Mouse (Mus musculus) liver, postnatal 0 days (tissue): ENCODE data around the gene Gng12. TPM values are rescaled to one million over a fixed set of nuclear protein-coding genes. Genes with fewer than 3 reads are reported as not detected.

Source experiments
- ATAC-seq: fragments of 200-750 bp; cut with Nextera tagmentation; 2 replicates; pipeline ENCODE4 v1.8.0; 2017; ENCODE audit warnings: mild to moderate bottlenecking, moderate library complexity
- DNase-seq: peaks from one replicate; pipeline ENCODE4 v3.0.0-alpha.2; 2016
- H3K27ac ChIP-seq: fragments of 300-500 bp; sonication (generic); 2 replicates; pipeline ENCODE4 v1.5.1; 2014; ENCODE audit warnings: antibody characterized with exemption, moderate library complexity, mild to moderate bottlenecking, low read depth
- H3K27me3 ChIP-seq: fragments of 300-500 bp; sonication (generic); 2 replicates; pipeline ENCODE4 v1.6.1; 2014; ENCODE audit warnings: low read length, control low read depth, mixed read lengths; ENCODE audit not compliant: insufficient read depth
- H3K36me3 ChIP-seq: fragments of 300-500 bp; sonication (generic); replicated peaks from 2 replicates; pipeline ENCODE4 v1.6.1; 2014; ENCODE audit warnings: mild to moderate bottlenecking, control low read depth, low read length, moderate library complexity, mixed read lengths; ENCODE audit not compliant: insufficient read depth
- H3K4me1 ChIP-seq: fragments of 300-500 bp; sonication (generic); 2 replicates; pipeline ENCODE4 v1.6.1; 2014; ENCODE audit warnings: antibody characterized with exemption, mild to moderate bottlenecking, control low read depth; ENCODE audit not compliant: insufficient read depth
- H3K4me2 ChIP-seq: fragments of 300-500 bp; sonication (generic); 2 replicates; pipeline ENCODE4 v1.6.1; 2014; ENCODE audit warnings: low read depth, mild to moderate bottlenecking, low read length, moderate library complexity, mixed read lengths
- H3K4me3 ChIP-seq: fragments of 300-500 bp; sonication (generic); 2 replicates; pipeline ENCODE4 v1.5.1; 2014; ENCODE audit warnings: low read depth, low read length
- H3K9ac ChIP-seq: fragments of 300-500 bp; sonication (generic); replicated peaks from 2 replicates; pipeline ENCODE4 v1.6.1; 2014; ENCODE audit warnings: mild to moderate bottlenecking, moderate library complexity
- H3K9me3 ChIP-seq: fragments of 300-500 bp; sonication (generic); 2 replicates; pipeline ENCODE4 v1.6.1; 2016; ENCODE audit warnings: mild to moderate bottlenecking, control low read depth, low read length, mixed read lengths
- CTCF ChIP-seq: sonication (generic); IDR thresholded peaks from 2 replicates; pipeline ENCODE4 v1.5.1; 2016; ENCODE audit warnings: antibody characterized with exemption, low read depth
- EP300 ChIP-seq: IDR thresholded peaks from 2 replicates; pipeline ENCODE4 v1.6.1; 2016; ENCODE audit warnings: antibody characterized with exemption, low read depth, mild to moderate bottlenecking
- WGBS: fragments of 180-500 bp; shearing (Covaris S2); extraction: QIAGEN DNeasy Blood & Tissue Kit; methylation state at CpG from one replicate; pipeline ENCODE4 v1.1.7; 2014; ENCODE audit not compliant: insufficient replicate concordance; 5-methylcytosine and 5-hydroxymethylcytosine counted together
- polyA plus RNA-seq: library from polyadenylated mRNA; unstranded; fragments of >200 nt; fragmentation: Nextera tagmentation; extraction: Ambion mirVana; gene quantifications from 2 replicates; pipeline ENCODE4 v1.2.1, GENCODE M21; 2015

The Gng12 gene
- polyA plus RNA-seq, 1 experiment from 2014 or later = 39.4 TPM

GRCm38 (mm10) chr6:66903206-66903605 is 7.0 kb downstream of the Gng12 start:
- H3K27ac ChIP-seq = no peak overlapping the region
- no peaks in the 10 kb centered on the region for H3K27me3 ChIP-seq
- peaks cover 36% of the 10 kb centered on the region for H3K4me1 ChIP-seq
- 82% methylated on average over 9 of the region's 9 CpGs for WGBS
- no peaks in the 10 kb centered on the region for H3K36me3 ChIP-seq
- H3K9me3 ChIP-seq = no peaks in the 10 kb centered on the region
- ATAC-seq (no peak), DNase-seq (no peak)
- no peak for TF ChIP-seq EP300
- TF ChIP-seq CTCF = no peak
- no peak overlapping the region for H3K9ac ChIP-seq
- no peak overlapping the region for H3K4me3 ChIP-seq
- no peak overlapping the region for H3K4me2 ChIP-seq

GRCm38 (mm10) chr6:66903720-66904119 is 7.5 kb downstream of the Gng12 start:
- peak; percentile 58 for ATAC-seq
- no peaks in the 10 kb centered on the region for H3K36me3 ChIP-seq
- H3K4me1 ChIP-seq = peaks cover 40% of the 10 kb centered on the region
- peak; percentile 30 for DNase-seq
- no peak overlapping the region for H3K9ac ChIP-seq
- no peak overlapping the region for H3K4me3 ChIP-seq
- no peaks in the 10 kb centered on the region for H3K27me3 ChIP-seq
- no peak overlapping the region for H3K4me2 ChIP-seq
- no peak for TF ChIP-seq EP300
- no peak for TF ChIP-seq CTCF
- no peak overlapping the region for H3K27ac ChIP-seq
- no peaks in the 10 kb centered on the region for H3K9me3 ChIP-seq
- WGBS = 42% methylated on average over 6 of the region's 6 CpGs

GRCm38 (mm10) chr6:66906244-66906643 is 10.0 kb downstream of the Gng12 start:
- Histone ChIP-seq H3K36me3 (no peaks in the 10 kb centered on the region), H3K27me3 (no peaks in the 10 kb centered on the region), H3K27ac (no peak overlapping the region), H3K4me1 (peaks cover 55% of the 10 kb centered on the region), H3K9me3 (no peaks in the 10 kb centered on the region), H3K4me3 (no peak overlapping the region), H3K9ac (no peak overlapping the region), H3K4me2 (no peak overlapping the region)
- 78% methylated on average over 1 of the region's 1 CpGs for WGBS
- ATAC-seq (no peak), DNase-seq (no peak)
- TF ChIP-seq EP300 = no peak
- no peak for TF ChIP-seq CTCF

GRCm38 (mm10) chr6:66908327-66908973 is 12.3 kb downstream of the Gng12 start:
- Histone ChIP-seq H3K27me3 (no peaks in the 10 kb centered on the region), H3K4me1 (peaks cover 57% of the 10 kb centered on the region), H3K4me3 (no peak overlapping the region), H3K36me3 (no peaks in the 10 kb centered on the region), H3K27ac (no peak overlapping the region), H3K9me3 (no peaks in the 10 kb centered on the region), H3K9ac (no peak overlapping the region), H3K4me2 (no peak overlapping the region)
- TF ChIP-seq EP300 (no peak), CTCF (no peak)
- DNase-seq (no peak), ATAC-seq (no peak)
- 66% methylated on average over 5 of the region's 5 CpGs for WGBS

GRCm38 (mm10) chr6:66910493-66911435 is 14.6 kb downstream of the Gng12 start:
- ATAC-seq (peak; percentile 93), DNase-seq (peak; percentile 42)
- no peaks in the 10 kb centered on the region for H3K9me3 ChIP-seq
- no peak for TF ChIP-seq CTCF
- TF ChIP-seq EP300 = no peak
- no peaks in the 10 kb centered on the region for H3K27me3 ChIP-seq
- peak overlapping the region; percentile 83 for H3K27ac ChIP-seq
- H3K4me2 ChIP-seq = peak overlapping the region; percentile 51
- 0 out of 2 replicates have a peak overlapping the region, but pooled peaks have one; percentile 12 for H3K9ac ChIP-seq
- peaks cover 42% of the 10 kb centered on the region for H3K4me1 ChIP-seq
- H3K36me3 ChIP-seq = no peaks in the 10 kb centered on the region
- 42% methylated on average over 11 of the region's 11 CpGs for WGBS
- no peak overlapping the region for H3K4me3 ChIP-seq

- H3K9ac ChIP-seq = no peak overlapping the region
- H3K9me3 ChIP-seq = no peaks in the 10 kb centered on the region
- no peak overlapping the region for H3K4me2 ChIP-seq
- ATAC-seq = no peak
- TF ChIP-seq EP300 = no peak
- no peak for TF ChIP-seq CTCF
- 79% methylated on average over 1 of the region's 1 CpGs for WGBS
- no peaks in the 10 kb centered on the region for H3K36me3 ChIP-seq
- H3K27ac ChIP-seq = no peak overlapping the region
- no peak for DNase-seq
- H3K4me1 ChIP-seq = peaks cover 23% of the 10 kb centered on the region
- no peaks in the 10 kb centered on the region for H3K27me3 ChIP-seq
- no peak overlapping the region for H3K4me3 ChIP-seq
Observed at GRCm38 (mm10) chr6:66913355-66913754, 17.2 kb downstream of the Gng12 start.
